Mouse (Mus musculus) brain, embryonic 14.5 days (tissue): ENCODE results near the gene Parm1.

ENCODE experiments used
- CTCF ChIP-seq: fragments of 200-500 bp; IDR thresholded peaks from 2 replicates; pipeline ENCODE4 v1.5.1; 2012; ENCODE audit warnings: inconsistent platforms, mild to moderate bottlenecking, moderate library complexity, borderline replicate concordance; ENCODE audit not compliant: insufficient read depth, insufficient read length; ENCODE audit errors: extremely low read depth
- POLR2A ChIP-seq: fragments of 200-500 bp; IDR thresholded peaks from 2 replicates; pipeline ENCODE4 v1.6.1; 2012; ENCODE audit warnings: mild to moderate bottlenecking, inconsistent platforms, borderline replicate concordance; ENCODE audit not compliant: poor library complexity, insufficient read depth, insufficient read length, severe bottlenecking; ENCODE audit errors: extremely low read depth

- TF ChIP-seq POLR2A = no peak
- no peak for TF ChIP-seq CTCF
These were observed 103.8 kb downstream of the Parm1 start for GRCm38 (mm10) chr5:91621197-91621596.
